ENCODE assay signal across 9 mouse cellular contexts in the genomic region with DNA sequence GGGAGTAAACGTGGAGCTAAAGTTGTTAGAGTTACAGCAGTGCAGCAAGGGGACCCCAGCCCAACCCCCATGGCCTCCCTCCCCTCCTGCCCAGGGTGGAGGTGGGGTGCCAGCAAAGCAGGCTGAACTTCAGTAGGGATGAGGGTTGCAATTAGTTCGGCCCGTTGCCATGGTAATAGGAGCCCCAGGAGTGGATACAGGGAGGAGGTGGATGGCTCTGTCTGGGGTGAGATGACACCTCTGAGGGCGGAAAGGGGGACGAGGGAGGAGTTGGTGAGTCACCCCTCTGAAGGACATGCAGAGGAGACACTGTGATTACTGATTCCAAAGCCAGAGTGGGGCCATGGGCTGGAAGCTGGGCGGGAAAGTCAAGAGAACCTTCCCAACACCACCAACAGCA. TPM values are rescaled to one million over a fixed set of nuclear protein-coding genes. Genes with fewer than 3 reads are reported as not detected.
DNase-seq lines count a peak whose midpoint lies in the region; ATAC-seq and TF ChIP-seq lines count a peak whose summit lies in the region.
"Had no signal": no experiment of that assay in that cellular context is flagged by ENCODE, and none has a peak within 500 bp of the region (broad histone marks: within the 10 kb centered on the region; RNA-seq: fewer than 3 reads in every experiment).

No protein-coding gene starts in this region.

- peaks cover 18% of the 10 kb centered on the region for H3K4me1 ChIP-seq in forebrain, embryonic 16.5 days (replicated peaks; ENCODE audit: control insufficient read depth, insufficient read depth, low read length)
- H3K4me1 ChIP-seq in liver, embryonic 14.5 days (replicated peaks; ENCODE audit: control insufficient read depth in 2 of 2, insufficient read depth in 2 of 2, low read length in 1 of 2): no peaks in the 10 kb centered on the region; a peak in 1 of 4 replicates

- ATAC-seq in forebrain, embryonic 16.5 days: peak; percentile 27; the same call in 1 of the 2 replicates
- no peak for ATAC-seq in liver, embryonic 14.5 days (ENCODE audit: insufficient read depth)

- intact Hi-C loops in gastrocnemius, adult 2 months (cut with DNase I): no loop called here
- intact Hi-C loops in left cerebral cortex, postnatal 36 days (cut with DNase I): loop anchor here (2.0 kb wide), 1 partner anchor 24 kb away; no protein-coding TSS in a partner anchor

- TF ChIP-seq CTCF in gastrocnemius, adult 2 months (IDR thresholded peaks at IDR 0.05): no peak
- no peak for TF ChIP-seq CTCF in liver, embryonic 14.5 days (IDR thresholded peaks at IDR 0.05; ENCODE audit: low read depth)
- no peak for TF ChIP-seq CTCF in layer of hippocampus, adult 2 months (conservative IDR thresholded peaks at IDR 0.05)

- no peaks in the 10 kb centered on the region for H3K36me3 ChIP-seq in forebrain, embryonic 16.5 days (ENCODE audit: control insufficient read depth, insufficient read depth)
- H3K36me3 ChIP-seq in liver, embryonic 14.5 days (replicated peaks; ENCODE audit: control insufficient read depth, insufficient read depth, low read depth): no peaks in the 10 kb centered on the region

- H3K4me3 ChIP-seq in gastrocnemius, adult 2 months: peak overlapping the region; percentile 69
- H3K4me3 ChIP-seq in forebrain, embryonic 16.5 days (replicated peaks; ENCODE audit: low read length): peak overlapping the region; percentile 34; the same call in 1 of the 2 replicates
- no peak overlapping the region; a peak in 1 of 4 replicates for H3K4me3 ChIP-seq in liver, embryonic 14.5 days (ENCODE audit: insufficient read depth in 1 of 2, low read depth in 2 of 2, low read length in 2 of 2)
- no peak overlapping the region for H3K4me3 ChIP-seq in layer of hippocampus, adult 2 months

- H3K27ac ChIP-seq in gastrocnemius, adult 2 months: peak overlapping the region; percentile 73
- no peak overlapping the region for H3K27ac ChIP-seq in forebrain, embryonic 16.5 days (ENCODE audit: low read length)
- H3K27ac ChIP-seq in liver, embryonic 14.5 days: no peak overlapping the region
- no peak overlapping the region for H3K27ac ChIP-seq in layer of hippocampus, adult 2 months

- H3K9ac ChIP-seq in forebrain, embryonic 16.5 days (replicated peaks; ENCODE audit: low read depth, low read length): no peak overlapping the region
- no peak overlapping the region for H3K9ac ChIP-seq in liver, embryonic 14.5 days (replicated peaks)

- 12% methylated on average over 6 of the region's 6 CpGs for WGBS in forebrain, embryonic 16.5 days
- 42% methylated on average over 6 of the region's 6 CpGs for WGBS in liver, embryonic 14.5 days (ENCODE audit: insufficient replicate concordance)

- H3K9me3 ChIP-seq in forebrain, embryonic 16.5 days (ENCODE audit: control insufficient read depth, low read length): no peaks in the 10 kb centered on the region
- no peaks in the 10 kb centered on the region for H3K9me3 ChIP-seq in liver, embryonic 14.5 days (ENCODE audit: control insufficient read depth, low read length)

- H3K27me3 ChIP-seq in forebrain, embryonic 16.5 days (replicated peaks; ENCODE audit: control insufficient read depth, insufficient read depth, low read length): no peaks in the 10 kb centered on the region
- H3K27me3 ChIP-seq in liver, embryonic 14.5 days (ENCODE audit: control insufficient read depth, insufficient read depth, low read length): peaks cover 4% of the 10 kb centered on the region; the same call in 1 of the 2 replicates

- DNase-seq in gastrocnemius, adult 2 months: peak; percentile 59
- DNase-seq in gastrocnemius, postnatal 10 days: no peak
- peak; percentile 47 for DNase-seq in MN1 (ENCODE audit: low spot score)
- DNase-seq in liver, embryonic 14.5 days (ENCODE audit: low read depth in 3 of 3, low spot score in 3 of 3): no peak
- DNase-seq in layer of hippocampus, adult 2 months (ENCODE audit: low spot score in 2 of 2): no peak
- DNase-seq in gastrocnemius, adult 8-10 months (ENCODE audit: low spot score in 2 of 2): no peak
- no peak for DNase-seq in left cerebral cortex, postnatal 36 days (ENCODE audit: low spot score in 2 of 2)

- no peak for TF ChIP-seq EP300 in liver, embryonic 14.5 days (IDR thresholded peaks at IDR 0.05; ENCODE audit: low read depth)

- H3K4me2 ChIP-seq in forebrain, embryonic 16.5 days (ENCODE audit: low read length): peak overlapping the region; percentile 57
- peak overlapping the region; percentile 61 for H3K4me2 ChIP-seq in liver, embryonic 14.5 days (ENCODE audit: low read depth)

RNA-seq across cellular contexts. Expression of a gene that starts 26.1 kb away (rescaled TPM):
- total RNA-seq in gastrocnemius, adult 2 months (2021): 10 to 100 TPM; 29.3 to 32.1 TPM
- total RNA-seq in gastrocnemius, postnatal 10 days (2021): 10 to 100 TPM; 49.8 to 82.4 TPM
- polyA plus RNA-seq in forebrain, embryonic 16.5 days (2015; fragmentation: Nextera tagmentation; extraction: Ambion mirVana): 45.0 and 53.6 TPM in 2 replicates
- 2.6 and 2.7 TPM in 2 replicates for polyA plus RNA-seq in liver, embryonic 14.5 days (2012; rRNA removed)
- polyA plus RNA-seq in liver, embryonic 14.5 days (2014; fragmentation: Nextera tagmentation; extraction: Ambion mirVana): 1.6 and 2.3 TPM in 2 replicates
- 10 to 100 TPM; 71.8 to 86.4 TPM for total RNA-seq in layer of hippocampus, adult 2 months (2021)
- total RNA-seq in gastrocnemius, adult 8-10 months (2022): 10 to 100 TPM; 20.0 to 33.0 (median 32.5) TPM
- total RNA-seq in left cerebral cortex, postnatal 36 days (2021): 10 to 100 TPM; 74.9 to 86.3 TPM

RNA-seq across cellular contexts. Expression of a gene that starts 35.9 kb away (rescaled TPM):
- not detected for total RNA-seq in gastrocnemius, adult 2 months (2021)
- not detected for total RNA-seq in gastrocnemius, postnatal 10 days (2021)
- not detected in 2 replicates for polyA plus RNA-seq in forebrain, embryonic 16.5 days (2015; fragmentation: Nextera tagmentation; extraction: Ambion mirVana)
- not detected in 2 replicates for polyA plus RNA-seq in liver, embryonic 14.5 days (2012; rRNA removed)
- polyA plus RNA-seq in liver, embryonic 14.5 days (2014; fragmentation: Nextera tagmentation; extraction: Ambion mirVana): not detected in 2 replicates
- total RNA-seq in layer of hippocampus, adult 2 months (2021): under 1 TPM in 1 of 2 experiments, not detected in 1; 0.18 TPM
- not detected for total RNA-seq in gastrocnemius, adult 8-10 months (2022)
- total RNA-seq in left cerebral cortex, postnatal 36 days (2021): under 1 TPM in 1 of 2 experiments, not detected in 1; 0.27 TPM
- polyA plus RNA-seq: C2C12 had no signal

RNA-seq across cellular contexts. Expression of a gene that starts 58.7 kb away (rescaled TPM):
- 10 to 100 TPM; 83.0 to 85.3 TPM for total RNA-seq in gastrocnemius, adult 2 months (2021)
- total RNA-seq in gastrocnemius, postnatal 10 days (2021): 10 to 100 TPM; 85.6 to 97.8 TPM
- 150 and 161 TPM in 2 replicates for polyA plus RNA-seq in forebrain, embryonic 16.5 days (2015; fragmentation: Nextera tagmentation; extraction: Ambion mirVana)
- 26.6 and 33.5 TPM in 2 replicates for polyA plus RNA-seq in liver, embryonic 14.5 days (2012; rRNA removed)
- polyA plus RNA-seq in liver, embryonic 14.5 days (2014; fragmentation: Nextera tagmentation; extraction: Ambion mirVana): 84.1 and 88.5 TPM in 2 replicates
- total RNA-seq in layer of hippocampus, adult 2 months (2021): 100 to 1,000 TPM in 1 of 2 experiments, 10 to 100 TPM in 1; 100.0 to 103 TPM
- 10 to 100 TPM; 73.3 to 85.5 (median 80.4) TPM for total RNA-seq in gastrocnemius, adult 8-10 months (2022)
- 10 to 100 TPM; 89.0 to 99.0 TPM for total RNA-seq in left cerebral cortex, postnatal 36 days (2021)

RNA-seq across cellular contexts. Expression of a gene that starts 58.8 kb away (rescaled TPM):
- 10 to 100 TPM; 27.4 to 28.4 TPM for total RNA-seq in gastrocnemius, adult 2 months (2021)
- total RNA-seq in gastrocnemius, postnatal 10 days (2021): 10 to 100 TPM; 45.2 to 53.1 TPM
- polyA plus RNA-seq in forebrain, embryonic 16.5 days (2015; fragmentation: Nextera tagmentation; extraction: Ambion mirVana): 184 and 187 TPM in 2 replicates
- polyA plus RNA-seq in liver, embryonic 14.5 days (2012; rRNA removed): 8.8 and 11.3 TPM in 2 replicates
- polyA plus RNA-seq in liver, embryonic 14.5 days (2014; fragmentation: Nextera tagmentation; extraction: Ambion mirVana): 16.0 and 17.3 TPM in 2 replicates
- total RNA-seq in layer of hippocampus, adult 2 months (2021): 10 to 100 TPM; 73.9 to 84.9 TPM
- 10 to 100 TPM; 18.0 to 33.4 (median 22.4) TPM for total RNA-seq in gastrocnemius, adult 8-10 months (2022)
- 10 to 100 TPM; 65.0 to 72.9 TPM for total RNA-seq in left cerebral cortex, postnatal 36 days (2021)

Comparison
In these comparisons a context has a peak if more than half of its experiments do, and no peak if none do; other contexts are left out.
1. DNase-seq: peak in gastrocnemius, adult 2 months (single experiment) and MN1 (single experiment); none in gastrocnemius, postnatal 10 days (single experiment), liver, embryonic 14.5 days (0 of 3), layer of hippocampus, adult 2 months (0 of 2), gastrocnemius, adult 8-10 months (0 of 2) and left cerebral cortex, postnatal 36 days (0 of 2).
2. H3K4me3 ChIP-seq: peak in gastrocnemius, adult 2 months (single experiment) and forebrain, embryonic 16.5 days (single experiment); none in liver, embryonic 14.5 days (0 of 2) and layer of hippocampus, adult 2 months (single experiment).